Mouse (Mus musculus) testis, postnatal 10 days (tissue): ENCODE data around the gene 4933428G20Rik.

Experiments used
- DNase-seq: peaks from one replicate; pipeline ENCODE4 v3.0.0; 2021; ENCODE audit warnings: low spot score

The 4933428G20Rik gene

DNA sequence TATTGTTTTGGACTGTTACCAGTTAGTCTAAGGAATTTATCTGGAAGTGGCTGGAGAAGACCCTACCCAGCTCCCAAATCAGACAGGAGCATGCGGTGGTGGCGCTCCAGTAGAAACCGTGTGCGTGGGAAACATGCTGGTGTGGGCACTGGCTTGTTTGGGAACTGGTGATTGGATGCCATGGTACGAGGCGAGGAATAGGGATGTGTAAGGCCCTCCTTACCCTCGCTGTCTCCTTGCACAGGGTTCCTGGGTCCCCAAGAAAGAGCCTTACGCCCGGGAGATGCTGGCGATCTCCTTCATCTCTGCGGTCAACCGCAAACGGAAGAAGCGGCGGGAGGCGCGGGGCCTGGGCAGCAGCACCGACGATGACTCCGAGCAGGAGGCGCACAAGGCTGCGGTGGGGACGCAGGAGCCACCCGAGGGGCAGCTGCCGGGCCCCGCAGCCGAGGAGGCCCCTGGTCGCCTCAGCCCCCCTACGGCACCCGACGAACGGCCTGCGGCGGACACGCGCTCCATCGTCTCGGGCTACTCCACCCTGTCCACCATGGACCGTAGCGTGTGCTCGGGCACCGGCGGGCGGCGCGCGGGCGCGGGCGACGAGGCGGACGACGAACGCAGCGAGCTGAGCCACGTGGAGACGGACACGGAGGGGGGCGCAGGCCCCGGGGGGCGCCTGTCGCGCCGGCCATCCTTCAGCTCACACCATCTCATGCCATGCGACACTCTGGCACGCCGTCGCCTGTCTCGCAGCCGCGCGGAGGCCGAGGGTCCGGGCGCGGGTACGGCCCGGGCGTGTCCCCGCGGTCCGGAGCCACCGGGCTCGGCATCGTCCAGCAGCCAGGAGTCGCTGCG lies at the start of gene 4933428G20Rik:
4933428G20Rik (minus strand) TSS at position 476 of the 855 bp plus-strand sequence.
- no peak for DNase-seq

DNA sequence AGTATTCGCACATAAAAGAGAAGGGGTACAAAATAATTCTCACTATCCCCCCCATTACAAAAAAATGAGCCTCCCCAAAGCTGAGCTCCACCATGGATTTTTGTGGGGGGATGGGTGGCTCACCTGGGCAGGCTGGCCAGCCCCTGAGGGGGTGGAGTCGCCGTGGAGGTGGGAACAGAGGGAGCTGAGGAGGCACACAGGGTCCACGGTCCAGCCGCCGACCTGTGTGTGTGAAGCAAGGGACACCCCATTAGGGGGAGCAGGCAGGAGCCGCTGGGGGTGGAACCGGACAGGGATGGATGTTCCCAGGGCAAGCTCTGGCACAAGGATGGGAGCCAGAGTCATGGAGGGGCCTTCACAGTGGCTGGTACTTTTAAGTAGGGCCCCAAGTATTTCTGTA lies 48.6 kb upstream of the 4933428G20Rik start:
- DNase-seq: no peak

- no peak for DNase-seq
These were observed 48.0 kb upstream of the 4933428G20Rik start for GRCm38 (mm10) chr11:97547957-97548706.

DNA sequence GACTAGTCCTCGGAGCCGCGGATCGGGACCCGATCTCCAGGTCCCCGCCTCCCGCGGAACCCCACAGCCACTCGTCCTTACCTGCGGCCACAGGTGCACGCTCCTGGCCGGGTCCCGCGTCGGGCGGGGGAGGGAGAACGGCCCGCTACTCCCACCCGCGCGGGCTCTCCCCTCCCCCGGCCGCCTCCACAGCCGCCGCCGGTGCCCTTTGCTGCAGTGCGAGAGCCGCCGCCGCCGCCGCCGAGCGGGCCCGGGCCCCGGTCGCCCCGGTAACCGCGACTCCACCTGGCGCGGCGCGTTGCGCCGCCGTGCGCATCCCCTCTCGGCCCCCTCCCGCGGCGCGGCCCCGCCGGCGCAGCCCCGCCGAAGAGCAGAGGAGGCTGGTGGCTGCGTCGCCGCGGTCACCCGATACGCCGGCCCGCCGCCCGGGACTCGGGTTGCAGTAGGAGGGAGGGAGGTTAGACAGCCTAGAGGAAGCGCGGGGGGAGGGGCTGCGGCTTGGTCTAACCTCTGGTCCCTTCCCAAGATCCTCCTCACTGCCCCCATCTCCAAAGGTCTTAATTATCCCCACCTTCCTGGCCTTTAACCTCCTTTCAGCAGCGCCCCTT lies 46.8 kb upstream of the 4933428G20Rik start:
- peak; percentile 69 for DNase-seq

DNA sequence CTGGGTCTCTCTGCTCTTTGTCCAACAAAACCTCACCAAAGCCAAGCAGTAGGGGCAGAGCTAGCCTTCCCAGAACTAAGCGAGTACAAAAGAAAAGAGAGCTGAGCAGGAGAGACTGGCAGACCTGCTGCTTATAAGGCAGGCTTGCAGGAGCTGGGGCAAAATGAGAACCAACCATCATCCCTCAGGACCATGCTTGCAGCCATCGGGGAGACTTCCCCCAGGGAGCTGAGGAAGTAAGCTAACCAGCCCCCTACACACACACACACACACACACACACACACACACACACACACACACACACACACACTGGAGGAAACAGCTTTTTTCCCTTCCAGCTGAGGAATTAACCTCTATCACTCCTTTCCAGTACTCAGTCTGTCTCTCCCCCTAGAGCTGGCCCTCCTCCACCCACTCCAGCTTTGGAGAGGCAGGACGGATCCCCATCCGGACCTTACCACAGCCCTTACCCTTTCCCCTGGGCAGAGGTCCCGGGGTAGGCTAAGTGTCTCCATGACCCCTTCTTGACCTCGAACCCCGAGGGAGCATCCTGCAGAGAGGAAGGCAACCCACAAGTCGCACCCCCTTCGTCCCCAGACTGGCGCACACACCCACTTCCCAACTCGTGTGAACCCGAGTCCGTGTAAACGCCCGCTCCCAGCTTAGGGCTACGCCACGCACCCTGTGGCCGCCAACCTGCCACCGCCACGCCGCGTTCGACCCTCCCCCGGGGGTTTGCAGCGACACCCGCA lies 45.8 kb upstream of the 4933428G20Rik start:
- DNase-seq: no peak

DNA sequence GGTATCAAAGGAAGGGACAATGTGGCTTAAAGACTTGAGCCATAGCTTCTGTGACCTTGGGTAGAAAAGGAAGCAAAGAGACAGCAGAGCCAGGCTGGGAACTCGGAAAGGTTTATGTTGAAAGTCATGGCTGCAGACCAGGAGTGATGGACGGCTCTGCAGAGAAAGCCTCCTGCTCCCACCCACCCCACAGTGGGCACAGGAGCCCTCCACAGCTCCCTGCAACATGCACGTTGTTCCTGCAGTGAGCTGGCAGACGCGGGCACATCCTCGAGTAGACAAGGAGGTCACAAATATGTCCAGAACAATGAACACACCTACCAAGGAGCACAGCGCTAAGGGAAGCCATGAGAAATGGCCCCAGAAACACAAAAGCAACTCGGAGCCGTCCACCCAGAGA lies 43.7 kb upstream of the 4933428G20Rik start:
- DNase-seq: no peak

- DNase-seq: no peak
These were observed 43.1 kb upstream of the 4933428G20Rik start for GRCm38 (mm10) chr11:97543181-97543733.

DNA sequence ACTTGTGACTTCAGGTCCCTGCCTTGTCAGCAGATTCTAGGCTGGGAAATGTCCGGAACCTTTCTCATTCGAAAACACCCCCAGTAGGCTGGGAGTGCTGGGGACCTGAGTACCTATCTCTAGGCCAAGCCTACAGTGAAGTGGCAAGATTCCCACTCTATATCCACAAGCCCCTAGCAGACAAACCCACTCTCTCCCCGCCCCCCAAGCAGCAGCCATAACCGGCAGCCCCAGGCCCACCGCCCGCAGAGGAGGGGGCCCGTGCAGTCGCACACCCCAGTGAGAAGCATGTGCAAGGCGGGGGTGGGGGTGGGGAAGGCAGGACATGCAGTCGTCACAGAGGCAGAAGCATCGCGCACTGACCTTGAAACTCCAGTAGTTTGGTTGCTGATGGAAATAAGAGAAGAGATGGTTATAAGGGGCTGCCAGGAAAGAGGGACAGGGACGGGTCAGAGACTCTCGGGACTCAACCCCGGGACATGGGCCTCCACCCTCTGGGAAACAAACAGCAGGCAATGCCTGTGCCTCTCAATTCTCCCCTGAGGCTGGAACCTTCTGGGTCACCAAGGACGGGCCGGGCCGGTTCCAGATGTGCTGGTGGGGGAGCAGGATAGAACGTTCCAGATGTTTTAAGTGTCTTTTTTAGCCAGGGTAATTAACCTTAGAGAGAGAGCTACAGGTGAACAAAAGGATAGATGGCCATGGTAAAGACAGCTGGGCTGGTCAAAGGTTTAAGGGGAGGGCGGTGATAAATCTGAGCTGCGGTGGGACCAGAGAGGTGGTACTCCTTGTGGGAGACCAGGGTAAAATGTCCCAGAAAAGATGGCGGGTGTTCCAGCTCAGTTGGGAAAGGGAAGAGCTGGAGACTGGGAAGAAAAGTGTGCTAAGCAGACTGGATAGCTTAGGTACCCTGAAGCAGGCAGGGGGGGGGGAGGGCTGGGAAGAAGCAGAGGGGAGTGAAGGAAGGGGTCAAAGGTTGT lies 42.3 kb upstream of the 4933428G20Rik start:
- DNase-seq: no peak

DNA sequence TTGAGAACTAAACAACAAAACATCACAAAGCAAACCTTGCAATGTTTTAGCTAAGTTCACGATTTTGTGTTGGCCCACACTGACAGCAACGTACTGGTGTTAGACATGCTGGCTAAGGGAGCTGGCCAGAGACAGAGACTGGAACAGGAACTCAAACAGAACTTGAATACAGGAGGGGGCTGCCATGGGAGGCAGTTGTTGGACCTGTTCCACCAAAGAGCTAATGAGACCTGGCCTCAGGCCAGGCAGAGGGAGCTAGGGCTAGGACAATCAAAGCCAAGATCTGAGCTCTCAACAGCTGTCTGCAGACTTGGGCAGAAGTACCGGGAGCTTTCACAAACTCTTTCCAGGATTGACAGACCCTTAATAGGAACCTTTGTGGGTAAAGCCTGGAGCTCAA lies 40.5 kb upstream of the 4933428G20Rik start:
- DNase-seq: no peak

DNA sequence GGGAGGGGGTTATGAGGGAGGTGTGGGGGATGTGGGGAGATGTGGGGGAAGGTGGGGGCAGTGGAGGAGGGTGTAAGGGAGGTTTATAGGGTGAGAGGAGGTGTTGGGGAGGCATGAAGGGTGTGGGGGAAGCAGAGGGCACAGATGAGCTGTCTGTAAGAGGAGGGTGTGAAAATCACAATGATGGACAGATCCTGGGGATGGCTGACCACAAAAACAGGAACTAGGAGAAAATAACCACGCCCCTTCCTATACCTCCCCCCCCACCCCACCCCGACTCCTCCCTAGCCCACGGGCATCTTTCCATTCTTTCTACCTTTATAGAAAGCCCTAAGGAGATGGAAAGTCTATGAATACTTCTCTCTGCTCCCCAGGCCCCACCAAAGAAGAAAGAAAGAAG lies 40.0 kb upstream of the 4933428G20Rik start:
- no peak for DNase-seq

DNA sequence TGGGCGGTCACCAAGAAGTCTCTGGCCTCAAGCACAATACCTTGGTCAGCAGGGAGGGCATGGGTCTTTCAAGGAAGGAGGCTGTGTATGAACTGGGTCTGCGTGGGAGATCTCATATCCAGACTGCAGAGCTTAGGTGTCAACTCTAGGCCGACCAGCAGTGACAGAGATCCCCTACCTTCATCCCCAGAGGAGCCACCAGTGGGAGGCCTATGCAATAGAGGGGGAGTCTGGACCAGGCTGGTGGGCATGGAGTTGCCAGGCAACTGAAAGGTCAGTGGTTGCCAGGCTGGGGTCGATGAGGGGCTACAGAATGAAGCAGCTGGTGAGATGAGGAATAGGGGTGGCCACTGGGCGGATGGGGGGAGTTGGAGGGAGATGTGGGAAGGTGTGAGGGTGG lies 39.5 kb upstream of the 4933428G20Rik start:
- no peak for DNase-seq

GRCm38 (mm10) chr11:97537580-97538089 lies 37.5 kb upstream of the 4933428G20Rik start:
- DNase-seq: no peak

DNA sequence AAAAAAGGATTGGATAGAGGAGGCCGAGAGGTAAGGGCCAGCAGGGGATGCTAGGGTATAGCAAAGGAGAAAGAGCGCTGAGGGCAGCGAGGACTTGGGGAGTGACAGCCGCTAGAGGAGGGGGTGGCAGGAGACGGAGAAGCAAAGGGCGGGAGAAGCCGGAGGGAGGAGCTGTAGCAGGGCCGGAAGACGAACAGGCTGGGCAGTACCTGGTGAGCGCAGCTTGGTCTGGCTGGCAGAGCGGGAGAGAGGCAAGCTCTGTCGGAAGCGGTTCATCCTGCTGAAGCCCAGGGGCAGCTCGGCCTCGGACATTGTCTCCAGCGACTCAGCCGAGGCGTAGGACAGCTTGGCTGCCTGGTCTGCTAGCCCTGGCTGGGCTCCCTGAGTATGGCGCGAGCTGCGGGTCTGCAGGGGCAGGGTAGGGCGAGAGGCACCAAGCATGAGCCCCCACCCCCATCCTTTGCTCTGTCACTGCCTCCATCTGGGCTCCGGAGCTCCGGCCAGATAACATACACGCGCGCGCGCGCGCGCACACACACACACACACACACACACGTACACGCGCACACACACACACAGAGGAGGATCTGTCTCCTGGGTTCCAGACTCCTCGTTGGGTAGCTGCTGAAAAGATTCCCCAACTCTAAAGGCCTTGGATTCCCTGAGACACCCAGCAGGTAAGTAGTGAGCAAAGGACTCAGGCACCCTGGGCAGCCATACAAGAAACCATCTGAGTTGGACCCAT lies 36.9 kb upstream of the 4933428G20Rik start:
- DNase-seq: no peak

- no peak for DNase-seq
These were observed 36.1 kb upstream of the 4933428G20Rik start for GRCm38 (mm10) chr11:97536083-97536747.

- no peak for DNase-seq
These were observed 35.5 kb upstream of the 4933428G20Rik start for GRCm38 (mm10) chr11:97535660-97536059.

DNA sequence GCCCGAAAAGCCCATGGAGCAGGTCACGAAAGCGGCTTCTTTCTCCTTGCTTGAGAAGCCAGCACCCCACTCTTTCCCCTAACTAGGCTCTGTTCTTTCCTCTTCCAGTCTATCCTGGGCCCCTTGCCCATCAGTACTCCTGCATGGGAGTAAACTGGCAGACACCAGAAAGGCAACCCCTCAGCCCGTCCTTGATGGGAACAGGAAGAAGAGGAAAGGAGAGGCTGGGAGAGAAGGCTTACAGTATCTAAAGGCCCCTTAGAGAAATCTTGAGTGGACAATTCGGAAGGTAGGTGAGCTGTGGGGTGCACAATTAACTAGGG lies 35.1 kb upstream of the 4933428G20Rik start:
- DNase-seq: no peak

DNA sequence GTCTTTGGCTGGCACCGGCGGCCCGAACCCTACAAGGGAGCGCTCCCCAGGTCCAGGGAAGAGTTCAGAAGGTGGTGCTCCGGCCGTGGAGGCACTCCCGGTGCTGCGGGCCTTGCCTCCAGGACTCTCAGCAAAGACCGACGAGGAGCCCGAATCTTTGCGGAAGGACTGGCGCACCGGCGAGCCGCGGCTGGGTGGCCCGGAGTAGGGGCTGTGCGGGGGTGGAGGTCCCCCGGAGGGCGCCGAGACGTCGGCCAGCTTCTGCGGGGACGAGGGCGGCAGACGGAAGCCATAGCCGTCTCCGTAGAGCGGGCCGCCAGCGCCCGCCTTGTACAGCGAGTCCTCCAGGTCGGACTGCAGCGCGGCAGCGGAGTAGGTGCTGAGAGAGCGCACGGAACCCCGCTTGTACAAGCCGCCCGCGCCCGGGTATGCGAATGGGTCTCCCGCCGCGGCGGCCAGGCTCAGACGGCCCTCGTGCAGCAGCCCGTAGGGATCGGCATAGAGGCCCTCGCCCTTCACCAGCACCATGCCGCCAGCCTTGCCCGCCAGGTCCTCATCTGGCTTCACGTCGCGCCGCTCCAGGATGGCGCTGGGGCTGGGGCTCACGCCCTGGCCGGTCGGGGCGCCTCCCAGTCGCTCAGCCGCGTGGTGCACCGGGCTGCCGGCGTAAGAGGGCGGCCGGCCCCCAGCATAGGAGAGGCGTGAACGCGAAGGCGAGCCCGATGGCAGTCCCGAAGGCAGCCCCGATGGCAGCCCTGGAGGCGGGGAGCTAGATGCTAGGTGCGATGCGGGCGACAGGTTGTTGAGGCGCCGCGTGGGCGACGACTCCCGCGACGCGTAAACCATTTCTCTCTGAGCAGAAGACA lies 34.5 kb upstream of the 4933428G20Rik start:
- DNase-seq: no peak

DNA sequence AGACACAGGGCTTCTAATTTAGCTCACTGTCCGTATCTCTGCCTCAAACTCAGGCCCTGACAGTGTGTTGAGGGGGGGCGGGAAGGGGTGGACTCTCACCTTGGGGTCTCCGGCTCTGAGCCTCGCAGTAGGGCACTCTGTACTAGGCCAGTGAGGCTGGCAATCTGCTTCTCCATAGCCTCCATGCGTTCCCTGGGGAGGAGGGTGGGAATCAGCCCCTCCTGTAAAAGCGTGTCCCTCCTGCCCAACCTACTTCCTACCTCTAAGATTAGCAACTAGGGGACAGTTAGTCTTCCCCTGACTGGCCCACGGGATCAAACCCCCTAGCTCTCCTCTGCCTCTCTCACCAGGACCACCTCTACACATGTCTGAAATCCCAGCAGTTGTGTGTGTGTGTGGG lies 33.5 kb upstream of the 4933428G20Rik start:
- DNase-seq: no peak
